Mouse (Mus musculus): ENCODE data around the gene Kcnk6. TPM values are rescaled to one million over a fixed set of nuclear protein-coding genes. Genes with fewer than 3 reads are reported as not detected.
A peak's percentile ranks its signal among the peaks of the same experiment; 100 is the strongest.

Kcnk6 gene
- polyA plus RNA-seq, 1 experiment from 2014 or later, result 1.5 TPM

GRCm38 (mm10) chr7:29178106-29178505, 54.2 kb downstream of the Kcnk6 start:
- Histone ChIP-seq H3K36me3 (ENCODE audit: control insufficient read depth, insufficient read depth) (peaks cover 42% of the 10 kb centered on the region), H3K9me3 (ENCODE audit: control insufficient read depth) (no peaks in the 10 kb centered on the region), H3K27ac (ENCODE audit: low read depth, low read length) (no peak overlapping the region), H3K9ac (ENCODE audit: low read depth, low read length) (no peak overlapping the region), H3K27me3 (replicated peaks; ENCODE audit: control insufficient read depth, insufficient read depth, low read length) (no peaks in the 10 kb centered on the region), H3K4me1 (replicated peaks; ENCODE audit: control insufficient read depth, insufficient read depth, low read length) (peaks cover 5% of the 10 kb centered on the region; the same call in 1 of the 2 replicates), H3K4me3 (ENCODE audit: low read depth, low read length) (no peak overlapping the region), H3K4me2 (replicated peaks; ENCODE audit: low read depth) (no peak overlapping the region)
- WGBS, result 88% methylated on average over 4 of the region's 4 CpGs
- peak; percentile 41 for TF ChIP-seq CTCF (IDR thresholded peaks at IDR 0.05; ENCODE audit: low read depth)
- ATAC-seq, result no peak

GRCm38 (mm10) chr7:29172390-29173016, 59.8 kb downstream of the Kcnk6 start:
- no peak overlapping the region for H3K4me2 ChIP-seq (replicated peaks; ENCODE audit: low read depth)
- H3K4me1 ChIP-seq (replicated peaks; ENCODE audit: control insufficient read depth, insufficient read depth, low read length), result 0 out of 2 replicates have a peak, but pooled peaks cover 4% of the 10 kb centered on the region
- H3K9me3 ChIP-seq (ENCODE audit: control insufficient read depth), result no peaks in the 10 kb centered on the region
- H3K27ac ChIP-seq (ENCODE audit: low read depth, low read length), result no peak overlapping the region
- no peak for TF ChIP-seq CTCF (IDR thresholded peaks at IDR 0.05; ENCODE audit: low read depth)
- 64% methylated on average over 32 of the region's 32 CpGs for WGBS
- H3K27me3 ChIP-seq (replicated peaks; ENCODE audit: control insufficient read depth, insufficient read depth, low read length), result peaks cover 27% of the 10 kb centered on the region
- no peak overlapping the region for H3K4me3 ChIP-seq (ENCODE audit: low read depth, low read length)
- no peak overlapping the region for H3K9ac ChIP-seq (ENCODE audit: low read depth, low read length)
- no peak for ATAC-seq
- peaks cover 48% of the 10 kb centered on the region for H3K36me3 ChIP-seq (ENCODE audit: control insufficient read depth, insufficient read depth)

Other genes starting within 250 kb of the Kcnk6 start
- 0.43 and 0.63 TPM in 2 replicates for gene Ryr1, start 107.3 kb downstream of the Kcnk6 start, polyA plus RNA-seq (2015; fragmentation: Nextera tagmentation; extraction: Ambion mirVana)
- 0.21 and 0.29 TPM in 2 replicates for gene Rasgrp4, start 97.7 kb downstream of the Kcnk6 start, polyA plus RNA-seq (2015; fragmentation: Nextera tagmentation; extraction: Ambion mirVana)
- gene Fam98c, start 76.3 kb downstream of the Kcnk6 start, polyA plus RNA-seq (2015; fragmentation: Nextera tagmentation; extraction: Ambion mirVana), result 75.9 and 83.4 TPM in 2 replicates
- 0.27 and 0.34 TPM in 2 replicates for gene Ggn, start 62.3 kb downstream of the Kcnk6 start, polyA plus RNA-seq (2015; fragmentation: Nextera tagmentation; extraction: Ambion mirVana)
- 0.52 and 0.93 TPM in 2 replicates for gene Spred3, start 62.1 kb downstream of the Kcnk6 start, polyA plus RNA-seq (2015; fragmentation: Nextera tagmentation; extraction: Ambion mirVana)
- gene Psmd8, start 51.8 kb downstream of the Kcnk6 start, polyA plus RNA-seq (2015; fragmentation: Nextera tagmentation; extraction: Ambion mirVana), result 205 and 209 TPM in 2 replicates
- gene Catsperg1, start 18.5 kb downstream of the Kcnk6 start, polyA plus RNA-seq (2015; fragmentation: Nextera tagmentation; extraction: Ambion mirVana), result 0.21 and 0.22 TPM in 2 replicates
- gene Yif1b, start 5.8 kb upstream of the Kcnk6 start, polyA plus RNA-seq (2015; fragmentation: Nextera tagmentation; extraction: Ambion mirVana), result 40.6 and 41.7 TPM in 2 replicates
- gene 2200002D01Rik, start 16.0 kb upstream of the Kcnk6 start, polyA plus RNA-seq (2015; fragmentation: Nextera tagmentation; extraction: Ambion mirVana), result 836 and 862 TPM in 2 replicates
- gene Spint2, start 49.4 kb upstream of the Kcnk6 start, polyA plus RNA-seq (2015; fragmentation: Nextera tagmentation; extraction: Ambion mirVana), result 685 and 722 TPM in 2 replicates
- 35.2 and 37.0 TPM in 2 replicates for gene Ppp1r14a, start 56.8 kb upstream of the Kcnk6 start, polyA plus RNA-seq (2015; fragmentation: Nextera tagmentation; extraction: Ambion mirVana)
- gene Dpf1, start 71.4 kb upstream of the Kcnk6 start, polyA plus RNA-seq (2015; fragmentation: Nextera tagmentation; extraction: Ambion mirVana), result 1.7 TPM in 2 replicates

Data from intestine, postnatal 0 days (tissue).